Mouse (Mus musculus) limb, embryonic 14.5 days (tissue): ENCODE data around the gene Tstd2. TPM values are rescaled to one million over a fixed set of nuclear protein-coding genes. Genes with fewer than 3 reads are reported as not detected.
A peak's percentile ranks its signal among the peaks of the same experiment; 100 is the strongest.

ENCODE experiments used
- ATAC-seq: fragments of 200-750 bp; cut with Nextera tagmentation; 2 replicates; pipeline ENCODE4 v1.8.0; 2017; ENCODE audit warnings: low read depth, moderate number of reproducible peaks, moderate TSS enrichment; ENCODE audit not compliant: low FRiP score
- DNase-seq: peaks from one replicate; pipeline ENCODE4 v3.0.0-alpha.2; 2015; ENCODE audit warnings: low spot score
- H3K27ac ChIP-seq: fragments of 300-500 bp; sonication (generic); replicated peaks from 2 replicates; pipeline ENCODE4 v1.5.1; 2014; ENCODE audit warnings: low read depth, mild to moderate bottlenecking, low read length, moderate library complexity, mixed read lengths
- H3K27me3 ChIP-seq: fragments of 300-500 bp; sonication (generic); 2 replicates; pipeline ENCODE4 v1.6.1; 2014; ENCODE audit warnings: low read length, mixed read lengths; ENCODE audit not compliant: control insufficient read depth, insufficient read depth
- H3K36me3 ChIP-seq: fragments of 300-500 bp; sonication (generic); 2 replicates; pipeline ENCODE4 v1.6.1; 2014; ENCODE audit warnings: mild to moderate bottlenecking, low read length, moderate library complexity, mixed read lengths; ENCODE audit not compliant: control insufficient read depth, insufficient read depth
- H3K4me1 ChIP-seq: fragments of 300-500 bp; sonication (generic); 2 replicates; pipeline ENCODE4 v1.6.1; 2014; ENCODE audit warnings: antibody characterized with exemption, low read length, mixed read lengths; ENCODE audit not compliant: control insufficient read depth, insufficient read depth
- H3K4me2 ChIP-seq: fragments of 300-500 bp; sonication (generic); replicated peaks from 2 replicates; pipeline ENCODE4 v1.6.1; 2014; ENCODE audit warnings: low read depth, mild to moderate bottlenecking, low read length, moderate library complexity; ENCODE audit not compliant: severe bottlenecking
- H3K4me3 ChIP-seq: fragments of 300-500 bp; sonication (generic); replicated peaks from 2 replicates; pipeline ENCODE4 v1.5.1; 2014; ENCODE audit warnings: low read length
- H3K9ac ChIP-seq: fragments of 300-500 bp; sonication (generic); 2 replicates; pipeline ENCODE4 v1.6.1; 2014; ENCODE audit warnings: mild to moderate bottlenecking, low read depth, low read length, moderate library complexity; ENCODE audit not compliant: severe bottlenecking
- H3K9me3 ChIP-seq: fragments of 300-500 bp; sonication (generic); 2 replicates; pipeline ENCODE4 v1.6.1; 2016; ENCODE audit warnings: low read length; ENCODE audit not compliant: control insufficient read depth
- POLR2A ChIP-seq: fragments of 200-500 bp; IDR thresholded peaks from 2 replicates; pipeline ENCODE4 v1.8.0; 2012; ENCODE audit warnings: inconsistent platforms, mild to moderate bottlenecking, moderate library complexity, borderline replicate concordance; ENCODE audit not compliant: insufficient read depth, insufficient read length; ENCODE audit errors: extremely low read depth
- WGBS: fragments of 180-500 bp; shearing (Covaris S2); extraction: QIAGEN DNeasy Blood & Tissue Kit; methylation state at CpG from one replicate; pipeline ENCODE4 v1.1.7; 2014; 5-methylcytosine and 5-hydroxymethylcytosine counted together
- polyA plus RNA-seq, 2 experiments: library from polyadenylated mRNA; depleted of rRNA in 1 of 2; stranded (reverse) in 1 of 2; unstranded in 1 of 2; fragments of >200 nt; fragmentation: Nextera tagmentation in 1 of 2; extraction: Ambion mirVana in 1 of 2; gene quantifications; 2 replicates each; pipeline versions ENCODE4 v1.2.1 to v1.2.3; 2012 to 2014

The Tstd2 gene
- polyA plus RNA-seq, 2 experiments, result 17.5 to 26.6 TPM

GRCm38 (mm10) chr4:46119514-46120094 lies 18.9 kb downstream of the Tstd2 start:
- no peak overlapping the region for H3K9ac ChIP-seq
- H3K9me3 ChIP-seq, result no peaks in the 10 kb centered on the region
- H3K4me1 ChIP-seq, result no peaks in the 10 kb centered on the region
- TF ChIP-seq POLR2A, result no peak
- H3K36me3 ChIP-seq, result peaks cover 91% of the 10 kb centered on the region
- H3K27ac ChIP-seq, result no peak overlapping the region
- H3K4me2 ChIP-seq, result no peak overlapping the region
- H3K4me3 ChIP-seq, result no peak overlapping the region
- no peaks in the 10 kb centered on the region for H3K27me3 ChIP-seq
- 89% methylated on average over 14 of the region's 14 CpGs for WGBS
- ATAC-seq (no peak), DNase-seq (no peak)

- Histone ChIP-seq H3K4me2 (no peak overlapping the region), H3K36me3 (peaks cover 91% of the 10 kb centered on the region), H3K9me3 (no peaks in the 10 kb centered on the region), H3K4me3 (no peak overlapping the region), H3K4me1 (no peaks in the 10 kb centered on the region), H3K27ac (no peak overlapping the region), H3K27me3 (no peaks in the 10 kb centered on the region), H3K9ac (no peak overlapping the region)
- WGBS, result 96% methylated on average over 4 of the region's 4 CpGs
- DNase-seq, result no peak
- no peak for ATAC-seq
- TF ChIP-seq POLR2A, result no peak
Measured at GRCm38 (mm10) chr4:46117536-46117935, 21.0 kb downstream of the Tstd2 start.

DNA sequence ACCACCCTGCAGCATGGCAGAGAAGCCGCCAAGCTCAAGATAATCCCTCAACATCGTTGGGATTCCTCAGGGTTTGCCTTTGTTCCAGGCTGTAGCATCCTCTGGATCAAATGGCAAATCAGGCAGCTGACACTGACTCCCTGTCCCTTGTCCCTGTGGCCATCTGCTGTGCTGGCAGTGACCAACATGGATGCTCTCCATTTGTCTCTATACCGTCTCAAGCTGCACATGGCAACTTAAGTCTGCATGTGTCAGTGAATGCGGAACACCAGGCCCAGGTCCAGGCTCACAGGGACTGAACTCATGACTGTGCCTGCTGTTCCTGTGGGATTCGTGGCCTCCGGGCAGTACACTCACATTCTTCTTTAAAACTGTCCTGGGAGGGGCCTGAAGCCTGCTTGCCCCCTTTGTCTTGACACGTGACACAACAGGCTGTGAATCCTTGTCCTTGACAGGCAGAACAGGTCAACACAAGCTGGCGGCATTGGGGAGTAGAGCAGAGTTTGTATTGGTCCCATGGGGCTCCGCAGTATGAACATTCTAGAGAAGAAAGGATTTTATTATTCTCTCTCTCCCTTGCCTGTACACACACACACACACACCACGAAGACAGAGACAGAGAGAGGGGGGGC lies 21.8 kb downstream of the Tstd2 start:
- TF ChIP-seq POLR2A, result no peak
- ATAC-seq (peak; percentile 56; the same call in 1 of the 2 replicates), DNase-seq (peak; percentile 38)
- H3K9ac ChIP-seq, result no peak overlapping the region
- no peaks in the 10 kb centered on the region for H3K4me1 ChIP-seq
- no peaks in the 10 kb centered on the region for H3K9me3 ChIP-seq
- H3K27ac ChIP-seq, result no peak overlapping the region
- H3K36me3 ChIP-seq, result peaks cover 83% of the 10 kb centered on the region
- no peak overlapping the region for H3K4me2 ChIP-seq
- H3K4me3 ChIP-seq, result no peak overlapping the region
- no peaks in the 10 kb centered on the region for H3K27me3 ChIP-seq
- WGBS, result 81% methylated on average over 10 of the region's 10 CpGs

DNA sequence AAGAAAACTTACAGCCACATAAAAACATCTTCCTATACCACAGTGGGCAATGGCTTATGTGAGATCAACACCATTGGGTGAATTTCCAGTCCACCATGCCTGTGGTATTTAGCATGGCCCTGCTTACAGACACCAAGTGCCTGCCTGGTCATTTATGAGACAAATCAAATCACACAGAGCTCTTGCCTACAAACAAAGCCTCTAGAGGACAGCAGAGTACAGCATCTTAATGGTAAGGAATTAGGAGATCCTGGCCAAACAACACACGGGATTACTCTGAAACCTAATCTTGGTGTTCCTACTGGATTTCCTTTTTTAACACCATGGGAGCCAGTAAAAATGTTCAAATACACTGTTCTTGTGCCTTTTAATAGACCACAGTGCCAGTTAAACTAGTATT lies 23.2 kb downstream of the Tstd2 start:
- Histone ChIP-seq H3K9ac (no peak overlapping the region), H3K27me3 (no peaks in the 10 kb centered on the region), H3K4me3 (no peak overlapping the region), H3K36me3 (peaks cover 69% of the 10 kb centered on the region), H3K4me2 (no peak overlapping the region), H3K9me3 (no peaks in the 10 kb centered on the region), H3K4me1 (no peaks in the 10 kb centered on the region), H3K27ac (no peak overlapping the region)
- 68% methylated on average over 1 of the region's 1 CpGs for WGBS
- TF ChIP-seq POLR2A, result no peak
- no peak for ATAC-seq
- DNase-seq, result no peak

DNA sequence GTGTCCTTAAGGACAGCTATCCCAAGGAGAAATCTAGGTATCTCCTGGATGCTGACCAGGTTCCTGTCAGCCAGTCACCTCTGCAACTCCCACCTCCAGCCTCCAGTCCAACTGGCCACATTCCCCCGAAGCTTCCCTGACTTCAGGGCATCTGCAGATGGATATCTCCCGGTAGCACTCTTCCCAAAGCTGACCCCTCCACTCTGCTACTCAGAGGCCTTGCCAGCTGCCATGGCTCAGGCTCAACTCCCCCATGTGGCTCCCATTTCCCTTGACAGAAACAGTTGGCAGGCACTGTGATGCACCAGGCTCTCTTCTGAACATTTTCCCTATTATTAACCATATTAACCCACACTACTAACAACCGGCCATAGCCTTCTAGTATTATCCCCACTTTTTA lies 27.1 kb downstream of the Tstd2 start:
- WGBS, result 67% methylated on average over 3 of the region's 3 CpGs
- no peak overlapping the region for H3K4me2 ChIP-seq
- H3K36me3 ChIP-seq, result peaks cover 30% of the 10 kb centered on the region
- DNase-seq (no peak), ATAC-seq (no peak)
- no peaks in the 10 kb centered on the region for H3K9me3 ChIP-seq
- H3K27ac ChIP-seq, result no peak overlapping the region
- TF ChIP-seq POLR2A, result no peak
- no peak overlapping the region for H3K9ac ChIP-seq
- H3K27me3 ChIP-seq, result no peaks in the 10 kb centered on the region
- no peaks in the 10 kb centered on the region for H3K4me1 ChIP-seq
- no peak overlapping the region for H3K4me3 ChIP-seq

GRCm38 (mm10) chr4:46110084-46110483 lies 28.4 kb downstream of the Tstd2 start:
- no peaks in the 10 kb centered on the region for H3K27me3 ChIP-seq
- no peak for TF ChIP-seq POLR2A
- DNase-seq, result no peak
- no peak overlapping the region for H3K4me3 ChIP-seq
- no peaks in the 10 kb centered on the region for H3K9me3 ChIP-seq
- H3K4me2 ChIP-seq, result no peak overlapping the region
- WGBS, result 92% methylated on average over 8 of the region's 8 CpGs
- H3K36me3 ChIP-seq, result peaks cover 17% of the 10 kb centered on the region; the same call in 1 of the 2 replicates
- ATAC-seq, result no peak
- H3K27ac ChIP-seq, result no peak overlapping the region
- H3K9ac ChIP-seq, result no peak overlapping the region
- no peaks in the 10 kb centered on the region for H3K4me1 ChIP-seq
